Mouse (Mus musculus) macrophage (primary cell): ENCODE results near the gene Parn. TPM values are rescaled to one million over a fixed set of nuclear protein-coding genes. Genes with fewer than 3 reads are reported as not detected.

ENCODE experiments used
- H3K27ac ChIP-seq: fragments of 350-480 bp; formaldehyde crosslinking; 2 replicates; pipeline ENCODE4 v1.9.0; 2021
- H3K36me3 ChIP-seq: fragments of 350-480 bp; formaldehyde crosslinking; 2 replicates; pipeline ENCODE4 v1.9.0; 2021; ENCODE audit errors: inconsistent target
- H3K4me3 ChIP-seq: fragments of 350-480 bp; formaldehyde crosslinking; 2 replicates; pipeline ENCODE4 v1.9.0; 2021; ENCODE audit errors: inconsistent target
- H3K79me2 ChIP-seq: fragments of 350-480 bp; formaldehyde crosslinking; 2 replicates; pipeline ENCODE4 v1.9.0; 2021; ENCODE audit errors: inconsistent target
- WGBS: methylation state at CpG from one replicate; pipeline ENCODE4 v1.1.7; 2026; ENCODE audit warnings: inconsistent platforms; ENCODE audit not compliant: missing documents; 5-methylcytosine and 5-hydroxymethylcytosine counted together
- polyA plus RNA-seq: library from polyadenylated mRNA; stranded (reverse); fragments of 250-400 nt; gene quantifications from 3 replicates; pipeline ENCODE4 v1.2.4, GENCODE M21; 2018; ENCODE audit warnings: inconsistent platforms

The Parn gene
- polyA plus RNA-seq, 1 experiment from 2014 or later = 20.8 TPM

DNA sequence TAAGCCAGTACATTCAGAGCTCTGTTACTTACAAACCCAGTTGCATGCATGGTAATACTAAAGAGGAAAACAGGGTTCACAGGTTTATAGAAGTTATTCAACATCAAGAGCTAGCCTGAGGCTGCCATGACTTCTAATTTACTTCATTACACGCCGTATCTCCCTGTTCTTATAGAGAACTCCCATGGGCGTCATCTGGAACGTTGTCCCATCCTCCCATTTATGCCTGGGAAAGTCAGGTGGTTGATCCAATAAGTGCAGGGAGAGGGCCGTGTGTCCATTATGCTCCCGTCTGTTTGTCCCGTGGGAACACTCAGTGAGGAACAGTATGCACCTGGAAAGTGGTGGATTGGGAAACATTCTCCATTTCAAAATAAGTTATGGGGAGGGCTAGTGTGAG, 152.4 kb downstream of the Parn start:
- no peaks in the 10 kb centered on the region for H3K36me3 ChIP-seq
- H3K79me2 ChIP-seq = no peaks in the 10 kb centered on the region
- WGBS = 97% methylated on average over 7 of the region's 7 CpGs
- H3K27ac ChIP-seq = no peak overlapping the region
- H3K4me3 ChIP-seq = no peak overlapping the region

DNA sequence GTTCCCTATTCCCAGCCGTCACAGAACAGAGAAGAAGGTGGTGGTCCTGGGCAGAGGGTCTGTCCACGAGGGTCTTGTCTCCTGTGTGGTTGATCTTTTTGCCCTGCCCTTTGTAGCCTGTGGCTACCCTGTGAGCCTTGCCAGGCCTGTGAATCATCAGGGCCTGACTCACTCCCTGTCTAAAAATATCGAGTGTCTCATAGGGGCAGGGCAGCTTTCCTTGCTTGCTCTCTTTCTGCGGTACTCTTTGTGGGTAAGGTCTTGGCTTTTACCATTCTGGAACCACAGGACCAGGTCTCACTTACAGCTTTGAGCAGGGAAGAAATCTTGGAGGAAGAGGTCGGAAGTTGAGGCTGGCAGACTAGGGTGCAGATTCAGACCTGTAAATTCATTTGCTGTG, 162.9 kb downstream of the Parn start:
- no peak overlapping the region for H3K27ac ChIP-seq
- 47% methylated on average over 5 of the region's 5 CpGs for WGBS
- H3K4me3 ChIP-seq = no peak overlapping the region
- no peaks in the 10 kb centered on the region for H3K36me3 ChIP-seq
- H3K79me2 ChIP-seq = no peaks in the 10 kb centered on the region

DNA sequence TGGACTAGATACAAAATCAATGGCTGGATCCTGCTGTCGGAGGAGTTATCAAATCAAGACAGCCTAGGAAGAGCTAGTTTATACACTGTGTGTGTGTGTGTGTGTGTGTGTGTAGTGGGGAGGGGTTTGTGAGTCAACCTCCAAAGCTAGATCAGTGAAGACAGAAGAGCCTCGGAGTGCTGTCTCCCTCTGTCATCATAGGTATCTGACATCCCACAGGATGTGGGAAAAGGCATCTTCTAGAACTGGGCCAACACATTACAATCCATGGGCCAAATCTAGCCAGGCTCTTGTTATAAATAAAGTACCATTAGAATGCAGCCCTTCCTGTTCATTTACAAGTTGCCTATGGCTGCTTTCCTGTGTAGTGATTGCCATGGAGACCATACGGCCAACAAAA, 163.5 kb downstream of the Parn start:
- no peak overlapping the region for H3K4me3 ChIP-seq
- no peak overlapping the region for H3K27ac ChIP-seq
- 96% methylated on average over 2 of the region's 3 CpGs for WGBS
- no peaks in the 10 kb centered on the region for H3K36me3 ChIP-seq
- H3K79me2 ChIP-seq = no peaks in the 10 kb centered on the region

DNA sequence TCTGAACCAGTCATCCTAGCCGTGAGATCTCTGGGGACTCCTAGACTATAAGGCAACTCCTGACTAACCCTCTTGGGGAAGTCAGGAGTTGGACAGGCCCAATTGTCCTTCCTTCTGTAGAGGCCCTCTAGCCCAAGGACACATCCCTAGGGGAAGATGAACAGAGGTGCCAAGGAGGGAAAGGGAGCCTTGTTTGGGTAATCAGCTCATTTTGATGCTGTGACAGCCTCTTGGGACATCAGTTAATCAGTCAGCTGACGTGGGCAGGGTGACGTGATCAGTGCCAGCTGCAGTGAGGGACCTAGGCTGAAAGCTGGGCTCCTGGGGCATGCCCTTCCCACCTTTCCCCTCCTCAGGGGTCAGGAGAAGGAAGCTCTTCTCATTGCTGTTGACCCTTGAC, 169.0 kb downstream of the Parn start:
- H3K27ac ChIP-seq = no peak overlapping the region
- H3K4me3 ChIP-seq = no peak overlapping the region
- no peaks in the 10 kb centered on the region for H3K36me3 ChIP-seq
- 97% methylated on average over 3 of the region's 3 CpGs for WGBS
- no peaks in the 10 kb centered on the region for H3K79me2 ChIP-seq

DNA sequence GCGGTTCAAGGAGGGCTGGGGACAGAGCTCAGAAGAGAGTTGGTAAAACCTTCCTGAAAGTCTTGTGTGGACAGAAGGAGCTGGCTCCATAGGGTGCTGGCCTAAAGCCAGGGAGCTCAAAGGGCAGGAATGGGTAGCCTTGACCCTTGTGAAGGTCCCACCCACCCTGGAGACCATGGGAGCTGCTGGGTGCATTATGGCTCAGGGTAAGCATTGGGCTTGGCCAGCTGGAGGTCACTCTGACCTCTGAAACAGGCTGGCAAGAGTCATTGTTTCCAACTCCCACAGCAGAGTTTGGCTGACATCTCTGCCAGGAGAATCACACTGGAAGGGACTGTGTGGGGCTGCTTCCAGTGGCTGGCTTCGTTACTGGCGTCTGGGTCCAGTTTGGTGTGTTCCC, 174.0 kb downstream of the Parn start:
- Histone ChIP-seq H3K4me3 (no peak overlapping the region), H3K79me2 (no peaks in the 10 kb centered on the region), H3K36me3 (no peaks in the 10 kb centered on the region), H3K27ac (no peak overlapping the region)
- 97% methylated on average over 3 of the region's 3 CpGs for WGBS

DNA sequence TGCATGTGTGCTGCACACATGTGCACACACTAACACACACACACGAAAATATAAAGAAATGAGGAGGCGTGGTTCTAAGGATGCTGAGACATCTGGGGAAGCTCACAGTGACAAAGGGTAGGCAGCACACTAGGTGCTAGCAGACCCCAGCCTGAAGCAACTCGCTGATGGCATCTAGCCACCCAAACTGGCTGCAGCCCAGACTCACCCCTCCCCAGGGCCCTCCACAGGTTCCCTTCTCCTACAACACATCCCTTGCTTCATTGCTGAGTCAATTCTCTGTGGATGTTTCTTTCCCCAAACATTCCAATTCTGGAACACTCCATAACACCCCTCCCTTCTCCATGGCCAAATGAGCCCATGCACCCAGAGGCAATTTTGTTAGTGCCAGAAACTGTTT, 175.0 kb downstream of the Parn start:
- 86% methylated on average over 3 of the region's 3 CpGs for WGBS
- H3K27ac ChIP-seq = no peak overlapping the region
- no peaks in the 10 kb centered on the region for H3K36me3 ChIP-seq
- no peaks in the 10 kb centered on the region for H3K79me2 ChIP-seq
- no peak overlapping the region for H3K4me3 ChIP-seq

DNA sequence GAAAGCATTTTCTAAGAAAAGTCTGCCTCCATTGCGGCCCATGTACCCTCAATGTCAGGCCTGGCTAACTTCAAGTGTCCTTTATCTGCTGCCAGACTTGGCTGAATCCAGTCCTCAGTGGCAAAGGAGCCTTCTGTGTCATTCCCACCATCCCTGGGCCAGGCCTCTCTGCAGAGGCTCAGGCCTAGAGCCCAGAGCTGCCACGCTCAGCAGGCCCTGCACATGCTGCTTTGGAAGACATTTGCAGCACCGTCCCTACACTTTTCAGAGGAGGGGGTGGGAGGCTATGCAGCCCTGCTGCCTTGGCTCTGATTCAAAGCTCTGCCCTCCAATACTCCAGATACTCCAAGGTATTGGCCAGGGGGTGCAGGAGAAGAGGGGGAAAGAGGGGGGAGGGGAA, 176.2 kb downstream of the Parn start:
- Histone ChIP-seq H3K79me2 (no peaks in the 10 kb centered on the region), H3K36me3 (no peaks in the 10 kb centered on the region), H3K4me3 (no peak overlapping the region), H3K27ac (no peak overlapping the region)
- 92% methylated on average over 3 of the region's 3 CpGs for WGBS

Other genes with a start within 250 kb of the Parn start
- gene Bfar, start 3.7 kb upstream of the Parn start, polyA plus RNA-seq = 23.7 to 38.3 TPM (median 32.3 TPM) in 3 replicates
- gene 3110001I22Rik, start 3.8 kb upstream of the Parn start, polyA plus RNA-seq = 2.3 to 4.0 TPM (median 3.4 TPM) in 3 replicates
- gene Pla2g10, start 62.8 kb upstream of the Parn start, polyA plus RNA-seq = not detected in 3 replicates
- 17.6 to 34.4 TPM (median 21.1 TPM) in 3 replicates for gene Rrn3, start 112.5 kb upstream of the Parn start, polyA plus RNA-seq
- 50.1 to 64.2 TPM (median 59.1 TPM) in 3 replicates for gene Ntan1, start 150.7 kb upstream of the Parn start, polyA plus RNA-seq
- gene Pdxdc1, start 235.0 kb upstream of the Parn start, polyA plus RNA-seq = 48.3 to 137 TPM (median 49.8 TPM) in 3 replicates
- 3.5 to 4.8 TPM (median 3.9 TPM) in 3 replicates for gene Mpv17l, start 235.0 kb upstream of the Parn start, polyA plus RNA-seq